27 mouse cellular contexts compared by ENCODE assay signal in the genomic region with DNA sequence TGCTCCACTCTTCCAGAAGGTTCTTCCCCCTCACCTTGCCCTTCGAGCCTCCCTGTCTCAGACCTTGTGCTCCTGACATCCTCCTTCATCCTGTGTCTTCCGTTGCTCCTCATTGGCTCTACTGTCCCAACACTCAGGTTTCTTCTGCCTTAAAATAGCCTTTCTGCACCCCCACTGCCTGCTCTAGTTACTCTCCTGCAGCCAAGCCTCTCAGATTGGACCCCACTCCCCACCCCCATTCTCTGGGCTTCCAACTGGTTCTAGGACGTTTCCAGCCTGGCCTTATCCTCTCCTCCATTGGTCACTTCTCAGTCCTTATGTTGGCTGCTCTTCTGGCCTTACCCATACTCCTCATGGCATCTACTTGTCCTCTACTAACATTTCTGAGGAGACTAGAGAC. TPM values are rescaled to one million over a fixed set of nuclear protein-coding genes. Genes with fewer than 3 reads are reported as not detected.
"Had no signal": no experiment of that assay in that cellular context is flagged by ENCODE, and none has a peak within 500 bp of the region (broad histone marks: within the 10 kb centered on the region; RNA-seq: fewer than 3 reads in every experiment).

No protein-coding gene starts in this region.

- H3K9ac ChIP-seq: forebrain, postnatal 0 days; heart, embryonic 12.5 days; hindbrain, embryonic 12.5 days; hindbrain, embryonic 14.5 days; intestine, embryonic 15.5 days; limb, embryonic 13.5 days; limb, embryonic 15.5 days; liver, embryonic 12.5 days had no signal

- H3K36me3 ChIP-seq: heart, embryonic 10.5 days; heart, embryonic 12.5 days; hindbrain, embryonic 10.5 days; hindbrain, embryonic 12.5 days; intestine, embryonic 15.5 days; limb, embryonic 13.5 days; limb, embryonic 15.5 days; liver, embryonic 12.5 days had no signal

- H3K27ac ChIP-seq: heart, embryonic 10.5 days; hindbrain, embryonic 10.5 days; hindbrain, embryonic 12.5 days; hindbrain, embryonic 14.5 days; intestine, embryonic 15.5 days; layer of hippocampus, adult 2 months; limb, embryonic 13.5 days; limb, embryonic 15.5 days; liver, embryonic 12.5 days had no signal

- H3K9me3 ChIP-seq: heart, embryonic 10.5 days; heart, embryonic 12.5 days; hindbrain, embryonic 10.5 days; hindbrain, embryonic 12.5 days; intestine, embryonic 15.5 days; limb, embryonic 13.5 days; limb, embryonic 15.5 days; liver, embryonic 12.5 days had no signal

- ATAC-seq: forebrain, postnatal 0 days; hindbrain, embryonic 16.5 days; inflammation-experienced regulatory T-cells, adult 6 months; intestine, embryonic 15.5 days; intestine, postnatal 0 days; liver, embryonic 12.5 days had no signal

- H3K27me3 ChIP-seq: heart, embryonic 12.5 days; hindbrain, embryonic 12.5 days; intestine, embryonic 15.5 days; limb, embryonic 13.5 days; limb, embryonic 15.5 days; liver, embryonic 12.5 days had no signal

- H3K4me1 ChIP-seq: limb, embryonic 15.5 days had no signal

- H3K4me3 ChIP-seq: heart, embryonic 10.5 days; heart, embryonic 12.5 days; hindbrain, embryonic 10.5 days; hindbrain, embryonic 12.5 days; intestine, embryonic 15.5 days; layer of hippocampus, adult 2 months; limb, embryonic 13.5 days; limb, embryonic 15.5 days; liver, embryonic 12.5 days had no signal

- DNase-seq: forebrain, postnatal 0 days; heart, adult 18-20 months; heart, postnatal 10 days; heart, postnatal 4 days; kidney, adult 18-20 months; kidney, adult 8-10 months; kidney, postnatal 10 days; kidney, postnatal 25 days; kidney, postnatal 4 days; layer of hippocampus, adult 9-11 months; layer of hippocampus, postnatal 36 days; left cerebral cortex, postnatal 4 days had no signal

- H3K4me2 ChIP-seq: heart, embryonic 12.5 days; hindbrain, embryonic 12.5 days; hindbrain, embryonic 14.5 days; intestine, embryonic 15.5 days; limb, embryonic 13.5 days; limb, embryonic 15.5 days; liver, embryonic 12.5 days had no signal

RNA-seq across cellular contexts. Expression of a gene that starts 9.2 kb away (rescaled TPM):
- total RNA-seq: left cerebral cortex, postnatal 25 days; liver, adult 2 months had no signal
- polyA plus RNA-seq: liver, adult 2 months had no signal
